ENCODE assay signal across 17 mouse cellular contexts in genomic region chr5:43457725-43458124, GRCm38 (mm10). TPM values are rescaled to one million over a fixed set of nuclear protein-coding genes. Genes with fewer than 3 reads are reported as not detected.
"Had no signal": no experiment of that assay in that cellular context is flagged by ENCODE, and none has a peak within 500 bp of the region (broad histone marks: within the 10 kb centered on the region; RNA-seq: fewer than 3 reads in every experiment).

No protein-coding gene starts in this region.

- DNase-seq: gastrocnemius, adult 2 months; gastrocnemius, postnatal 10 days; gastrocnemius, postnatal 25 days; heart, adult 18-20 months; heart, postnatal 10 days; kidney, adult 11 months; kidney, adult 2 months; kidney, adult 9 months; kidney, postnatal 14 days; kidney, postnatal 36 days; layer of hippocampus, adult 9-11 months; layer of hippocampus, postnatal 36 days; liver; liver, embryonic 13.5 days had no signal

- ATAC-seq: hindbrain, postnatal 0 days; intestine, embryonic 16.5 days had no signal

RNA-seq across cellular contexts. Expression of gene C1qtnf7, which starts 57.6 kb away (rescaled TPM):
- total RNA-seq: hematopoietic stem cell, adult 5-6 weeks had no signal
